Mouse (Mus musculus): ENCODE measurements at regions not wholly inside any gene's neighbourhood (a gene's known extent, or its start where the extent isn't known, plus 50 kb on each side); places are given as distances from the start of the nearest gene placed in this dataset.
A peak's percentile ranks its signal among the peaks of the same experiment; 100 is the strongest.

- Histone ChIP-seq H3K27ac (no peak overlapping the region), H3K4me3 (no peak overlapping the region), H3K4me1 (peaks cover 5% of the 10 kb centered on the region), H3K27me3 (no peaks in the 10 kb centered on the region), H3K36me3 (no peaks in the 10 kb centered on the region), H3K9ac (no peak overlapping the region), H3K4me2 (replicated peaks) (no peak overlapping the region), H3K9me3 (replicated peaks) (no peaks in the 10 kb centered on the region)
- ATAC-seq (ENCODE audit: low FRiP score) = no peak
- WGBS = 53% methylated on average over 7 of the region's 7 CpGs
Measured at GRCm38 (mm10) chr15:88146118-88146517, 454.0 kb upstream of the Zdhhc25 start.

- H3K4me3 ChIP-seq = no peak overlapping the region
- 81% methylated on average over 6 of the region's 6 CpGs for WGBS
- H3K4me1 ChIP-seq = peaks cover 5% of the 10 kb centered on the region
- H3K27ac ChIP-seq = no peak overlapping the region
- no peaks in the 10 kb centered on the region for H3K9me3 ChIP-seq (replicated peaks)
- no peaks in the 10 kb centered on the region for H3K36me3 ChIP-seq
- H3K4me2 ChIP-seq (replicated peaks) = no peak overlapping the region
- H3K27me3 ChIP-seq = no peaks in the 10 kb centered on the region
- H3K9ac ChIP-seq = no peak overlapping the region
- ATAC-seq (ENCODE audit: low FRiP score) = no peak
Measured at GRCm38 (mm10) chr15:88151199-88151598, 448.9 kb upstream of the Zdhhc25 start.

DNA sequence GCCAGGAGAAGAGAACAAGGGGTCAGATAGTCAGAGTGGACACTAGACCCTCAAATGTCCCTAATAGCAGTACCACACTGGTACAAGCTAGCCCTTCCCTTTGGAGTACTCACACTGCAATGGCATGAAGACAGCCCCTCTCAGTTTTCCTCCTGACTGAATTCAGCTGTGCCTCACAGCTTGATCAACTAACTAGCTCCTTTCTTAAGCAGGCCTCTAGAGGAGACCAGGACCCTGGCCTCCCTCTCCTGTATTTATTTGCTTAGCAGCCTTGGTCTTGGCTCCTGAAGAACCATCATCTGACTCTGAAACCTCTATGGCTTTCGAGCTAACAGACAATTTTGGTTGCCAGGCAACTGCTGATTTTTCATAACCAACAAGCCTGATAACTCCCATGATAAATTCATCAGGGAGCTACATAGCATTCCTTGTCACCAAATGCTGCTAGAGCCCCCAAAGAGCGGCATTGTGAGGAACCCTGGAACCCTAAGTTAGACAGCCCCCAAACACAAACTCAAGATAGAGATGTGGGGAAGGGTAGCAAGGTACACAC, 440.4 kb upstream of the Zdhhc25 start:
- H3K36me3 ChIP-seq = no peaks in the 10 kb centered on the region
- no peaks in the 10 kb centered on the region; the same call in 1 of the 2 replicates for H3K27me3 ChIP-seq
- no peaks in the 10 kb centered on the region for H3K9me3 ChIP-seq (replicated peaks)
- no peak overlapping the region for H3K4me2 ChIP-seq (replicated peaks)
- H3K9ac ChIP-seq = no peak overlapping the region
- H3K4me1 ChIP-seq = no peaks in the 10 kb centered on the region
- WGBS = 81% methylated on average over 2 of the region's 2 CpGs
- no peak for ATAC-seq (ENCODE audit: low FRiP score)
- H3K4me3 ChIP-seq = no peak overlapping the region
- H3K27ac ChIP-seq = no peak overlapping the region

DNA sequence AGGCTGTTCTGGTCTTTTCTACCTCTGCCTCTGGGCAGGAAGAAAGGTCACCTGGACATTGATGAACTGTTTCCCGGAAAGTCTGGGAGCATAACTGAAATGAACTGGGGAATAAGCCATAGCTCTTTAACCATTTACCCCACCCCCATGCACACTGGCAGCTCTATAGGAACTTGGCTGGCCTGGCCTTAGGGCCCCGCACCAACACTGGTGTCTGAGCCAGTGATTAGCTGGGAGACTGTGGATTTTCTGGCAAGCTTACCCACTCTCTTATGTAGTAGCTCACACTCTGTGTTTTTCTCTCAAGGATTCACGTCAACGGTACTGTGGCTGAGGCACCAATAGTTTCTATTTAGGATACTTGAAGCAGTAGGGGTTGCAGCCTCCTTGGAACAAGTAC, 439.8 kb upstream of the Zdhhc25 start:
- no peaks in the 10 kb centered on the region for H3K36me3 ChIP-seq

DNA sequence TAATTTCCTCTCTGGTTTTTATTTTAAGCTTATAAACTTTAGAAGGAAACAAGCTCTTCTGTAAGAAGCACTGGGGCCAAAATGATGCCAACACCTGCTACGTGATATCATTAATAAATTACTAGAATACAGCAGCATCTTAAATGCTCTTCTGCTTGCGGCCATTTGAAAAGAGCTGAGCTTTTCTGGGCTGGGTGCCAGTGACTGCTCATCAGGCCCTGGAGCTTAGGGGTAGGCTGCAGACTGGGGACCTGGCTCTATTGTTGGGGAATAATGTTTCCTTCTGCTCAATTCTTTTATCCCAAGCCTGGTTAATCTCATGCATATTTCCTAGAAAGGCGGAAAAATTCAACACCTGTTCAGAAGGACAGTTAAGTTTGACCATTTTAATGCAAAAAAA, 436.7 kb upstream of the Zdhhc25 start:
- H3K27me3 ChIP-seq = no peaks in the 10 kb centered on the region; the same call in 1 of the 2 replicates
- WGBS = 82% methylated on average over 3 of the region's 3 CpGs
- no peak overlapping the region for H3K4me3 ChIP-seq
- ATAC-seq (ENCODE audit: low FRiP score) = no peak
- H3K9me3 ChIP-seq (replicated peaks) = no peaks in the 10 kb centered on the region
- no peaks in the 10 kb centered on the region for H3K36me3 ChIP-seq
- no peak overlapping the region for H3K27ac ChIP-seq
- no peak overlapping the region for H3K9ac ChIP-seq
- no peaks in the 10 kb centered on the region for H3K4me1 ChIP-seq
- no peak overlapping the region for H3K4me2 ChIP-seq (replicated peaks)

More for the DNA sequence above, 439.8 kb upstream of the Zdhhc25 start:
- Histone ChIP-seq H3K9me3 (replicated peaks) (no peaks in the 10 kb centered on the region), H3K9ac (no peak overlapping the region), H3K4me3 (no peak overlapping the region), H3K27me3 (no peaks in the 10 kb centered on the region; the same call in 1 of the 2 replicates), H3K4me1 (no peaks in the 10 kb centered on the region), H3K4me2 (replicated peaks) (no peak overlapping the region), H3K27ac (no peak overlapping the region)
- ATAC-seq (ENCODE audit: low FRiP score) = no peak
- 86% methylated on average over 4 of the region's 4 CpGs for WGBS

DNA sequence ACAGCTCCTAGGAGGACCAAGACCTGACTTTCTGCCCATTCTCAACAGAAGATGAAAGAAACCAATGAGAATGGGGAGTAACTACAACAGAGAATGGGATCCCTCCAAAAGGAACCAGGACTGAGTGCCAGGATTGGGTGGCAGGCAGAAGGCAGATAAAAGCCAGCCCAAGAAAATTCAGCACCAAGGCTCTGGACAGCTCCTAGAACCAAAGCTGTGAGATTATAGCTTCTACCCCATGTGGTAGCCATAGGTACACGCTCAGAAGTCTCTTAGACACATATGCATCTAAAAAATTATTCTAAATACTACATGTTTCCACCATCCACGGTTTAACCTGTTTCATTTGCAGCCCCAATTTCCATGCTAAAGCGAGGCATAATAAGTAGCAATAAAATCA, 425.8 kb upstream of the Zdhhc25 start:
- Histone ChIP-seq H3K9ac (no peak overlapping the region), H3K27ac (no peak overlapping the region), H3K4me1 (no peaks in the 10 kb centered on the region), H3K4me3 (no peak overlapping the region), H3K27me3 (no peaks in the 10 kb centered on the region), H3K9me3 (replicated peaks) (no peaks in the 10 kb centered on the region), H3K4me2 (replicated peaks) (no peak overlapping the region), H3K36me3 (no peaks in the 10 kb centered on the region)
- ATAC-seq (ENCODE audit: low FRiP score) = no peak
- WGBS = 41% methylated on average over 3 of the region's 3 CpGs

GRCm38 (mm10) chr15:88175991-88176390, 424.1 kb upstream of the Zdhhc25 start:
- no peak for ATAC-seq (ENCODE audit: low FRiP score)

GRCm38 (mm10) chr15:88196539-88196938, 403.6 kb upstream of the Zdhhc25 start:
- ATAC-seq (ENCODE audit: low FRiP score) = no peak
- Histone ChIP-seq H3K9me3 (replicated peaks) (no peaks in the 10 kb centered on the region), H3K27ac (no peak overlapping the region), H3K36me3 (no peaks in the 10 kb centered on the region), H3K4me1 (no peaks in the 10 kb centered on the region), H3K27me3 (no peaks in the 10 kb centered on the region), H3K9ac (no peak overlapping the region), H3K4me3 (no peak overlapping the region), H3K4me2 (replicated peaks) (no peak overlapping the region)
- WGBS = 88% methylated on average over 2 of the region's 2 CpGs

More at GRCm38 (mm10) chr15:88175991-88176390, 424.1 kb upstream of the Zdhhc25 start:
- 78% methylated on average over 3 of the region's 3 CpGs for WGBS
- no peaks in the 10 kb centered on the region for H3K9me3 ChIP-seq (replicated peaks)
- H3K4me1 ChIP-seq = no peaks in the 10 kb centered on the region
- no peak overlapping the region for H3K4me2 ChIP-seq (replicated peaks)
- H3K9ac ChIP-seq = no peak overlapping the region
- no peaks in the 10 kb centered on the region for H3K36me3 ChIP-seq
- no peaks in the 10 kb centered on the region for H3K27me3 ChIP-seq
- H3K4me3 ChIP-seq = no peak overlapping the region
- H3K27ac ChIP-seq = no peak overlapping the region

- no peak overlapping the region for H3K27ac ChIP-seq
- H3K4me1 ChIP-seq = peaks cover 13% of the 10 kb centered on the region
- 63% methylated on average over 3 of the region's 3 CpGs for WGBS
- H3K36me3 ChIP-seq = no peaks in the 10 kb centered on the region
- 0 out of 2 replicates have a peak overlapping the region, but pooled peaks have one; percentile 12 for H3K4me2 ChIP-seq (replicated peaks)
- no peaks in the 10 kb centered on the region for H3K27me3 ChIP-seq
- no peak overlapping the region for H3K9ac ChIP-seq
- H3K9me3 ChIP-seq (replicated peaks) = no peaks in the 10 kb centered on the region
- no peak for ATAC-seq (ENCODE audit: low FRiP score)
- H3K4me3 ChIP-seq = no peak overlapping the region
Measured at GRCm38 (mm10) chr15:88202736-88203135, 397.4 kb upstream of the Zdhhc25 start.

DNA sequence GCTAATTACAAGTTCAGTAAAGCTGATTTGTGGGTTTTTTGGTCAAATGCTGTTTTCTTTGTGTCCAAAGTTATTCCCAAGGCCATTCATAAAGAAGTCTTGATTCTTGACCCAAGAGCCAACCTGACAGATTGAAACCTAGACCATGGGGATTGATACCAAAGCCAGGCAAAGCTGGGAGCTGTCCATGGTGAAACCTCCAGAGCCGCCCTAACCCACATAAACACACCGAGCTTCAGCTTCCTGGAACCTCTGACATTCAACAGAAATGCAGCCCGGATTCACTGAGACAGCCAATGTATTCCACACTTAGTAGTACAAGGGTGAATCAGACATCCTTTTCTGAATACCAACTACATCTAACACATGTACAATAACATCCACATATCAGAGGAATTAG, 386.7 kb upstream of the Zdhhc25 start:
- no peak overlapping the region for H3K9ac ChIP-seq
- 54% methylated on average over 3 of the region's 3 CpGs for WGBS
- H3K4me1 ChIP-seq = no peaks in the 10 kb centered on the region
- H3K4me3 ChIP-seq = no peak overlapping the region
- H3K27ac ChIP-seq = no peak overlapping the region
- H3K36me3 ChIP-seq = no peaks in the 10 kb centered on the region
- ATAC-seq (ENCODE audit: low FRiP score) = no peak
- H3K27me3 ChIP-seq = no peaks in the 10 kb centered on the region
- H3K4me2 ChIP-seq (replicated peaks) = no peak overlapping the region
- no peaks in the 10 kb centered on the region for H3K9me3 ChIP-seq (replicated peaks)

DNA sequence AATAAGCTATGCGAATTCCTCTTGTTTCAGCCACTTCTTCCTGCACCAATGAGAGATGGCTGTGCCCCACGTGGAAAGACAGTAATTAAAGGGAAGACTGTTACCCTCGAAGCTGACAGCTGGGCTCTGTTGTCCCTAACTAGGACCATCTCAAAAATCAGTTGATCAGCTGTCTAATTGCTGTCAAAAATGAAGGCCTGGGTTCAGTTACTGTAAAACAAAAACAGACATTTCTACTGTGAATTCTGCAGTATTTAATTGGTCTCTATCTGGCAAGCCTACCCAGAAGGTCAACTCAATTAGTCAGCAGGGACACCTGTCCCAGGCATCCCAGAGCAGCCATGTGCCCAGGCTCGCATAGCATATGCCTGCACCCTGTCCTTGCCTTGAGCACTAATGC, 385.8 kb upstream of the Zdhhc25 start:
- H3K9ac ChIP-seq = no peak overlapping the region

GRCm38 (mm10) chr15:88229456-88229855, 370.6 kb upstream of the Zdhhc25 start:
- Histone ChIP-seq H3K4me3 (no peak overlapping the region), H3K4me1 (no peaks in the 10 kb centered on the region), H3K27ac (no peak overlapping the region), H3K4me2 (replicated peaks) (no peak overlapping the region), H3K9me3 (replicated peaks) (no peaks in the 10 kb centered on the region), H3K27me3 (no peaks in the 10 kb centered on the region), H3K36me3 (no peaks in the 10 kb centered on the region), H3K9ac (no peak overlapping the region)
- no peak for ATAC-seq (ENCODE audit: low FRiP score)
- WGBS = 61% methylated on average over 4 of the region's 4 CpGs

More for the DNA sequence above, 385.8 kb upstream of the Zdhhc25 start:
- ATAC-seq (ENCODE audit: low FRiP score) = no peak
- Histone ChIP-seq H3K4me3 (no peak overlapping the region), H3K4me2 (replicated peaks) (no peak overlapping the region), H3K27ac (no peak overlapping the region), H3K4me1 (no peaks in the 10 kb centered on the region), H3K36me3 (no peaks in the 10 kb centered on the region), H3K9me3 (replicated peaks) (no peaks in the 10 kb centered on the region), H3K27me3 (no peaks in the 10 kb centered on the region)
- WGBS = 61% methylated on average over 4 of the region's 4 CpGs

GRCm38 (mm10) chr15:88244606-88245005, 355.5 kb upstream of the Zdhhc25 start:
- WGBS = 84% methylated on average over 13 of the region's 13 CpGs
- ATAC-seq (ENCODE audit: low FRiP score) = no peak
- Histone ChIP-seq H3K9ac (no peak overlapping the region), H3K27me3 (peaks cover 8% of the 10 kb centered on the region), H3K4me3 (no peak overlapping the region), H3K4me1 (peaks cover 13% of the 10 kb centered on the region), H3K36me3 (no peaks in the 10 kb centered on the region), H3K4me2 (replicated peaks) (no peak overlapping the region), H3K9me3 (replicated peaks) (no peaks in the 10 kb centered on the region), H3K27ac (no peak overlapping the region)

Measured in hindbrain, embryonic 12.5 days (tissue).